Mouse (Mus musculus) myocyte (in vitro differentiated cells): ENCODE data around the gene Mtf1. TPM values are rescaled to one million over a fixed set of nuclear protein-coding genes. Genes with fewer than 3 reads are reported as not detected.

ENCODE experiments used
- H3K27me3 ChIP-seq: one replicate; pipeline ENCODE4 v1.6.1; 2011; ENCODE audit not compliant: control insufficient read depth, insufficient read depth, insufficient read length
- H3K36me3 ChIP-seq: one replicate; pipeline ENCODE4 v1.6.1; 2011; ENCODE audit not compliant: control insufficient read depth, insufficient read depth
- H3K4me2 ChIP-seq: one replicate; pipeline ENCODE4 v1.6.1; 2011; ENCODE audit warnings: low read depth, control low read depth
- H3K4me3 ChIP-seq: one replicate; pipeline ENCODE4 v1.5.1; 2011; ENCODE audit warnings: mild to moderate bottlenecking, control low read depth, moderate library complexity
- H3K79me2 ChIP-seq: one replicate; pipeline ENCODE4 v1.6.1; 2011; ENCODE audit not compliant: control insufficient read depth, insufficient read depth
- H3ac ChIP-seq: one replicate; pipeline ENCODE4 v1.6.1; 2011; ENCODE audit not compliant: control insufficient read depth, insufficient read length
- CEBPB ChIP-seq: IDR thresholded peaks from 2 replicates; pipeline ENCODE4 v1.6.1; 2011; ENCODE audit warnings: mild to moderate bottlenecking, moderate library complexity; ENCODE audit not compliant: poor library complexity, insufficient read depth, severe bottlenecking
- E2F4 ChIP-seq: IDR thresholded peaks from one replicate; pipeline ENCODE4 v1.6.1; 2011; ENCODE audit warnings: mild to moderate bottlenecking, control low read depth, moderate library complexity; ENCODE audit not compliant: insufficient read depth
- MAX ChIP-seq: IDR thresholded peaks from one replicate; pipeline ENCODE4 v1.6.1; 2011; ENCODE audit warnings: low read depth, mild to moderate bottlenecking, control low read depth
- MYOD1 ChIP-seq, 3 experiments: IDR thresholded peaks; one replicate each; pipeline ENCODE4 v1.6.1; 2011; ENCODE audit warnings: control low read depth in 2 of 3, low read depth in 2 of 3, mild to moderate bottlenecking in 2 of 3, moderate library complexity in 1 of 3; ENCODE audit not compliant: insufficient read length in 2 of 3, control insufficient read depth in 1 of 3
- MYOG ChIP-seq, 3 experiments: IDR thresholded peaks; one replicate each; pipeline ENCODE4 v1.6.1; 2011; ENCODE audit warnings: control low read depth in 2 of 3, low read depth in 2 of 3, mild to moderate bottlenecking in 2 of 3; ENCODE audit not compliant: insufficient read length in 2 of 3, control insufficient read depth in 1 of 3, insufficient read depth in 1 of 3
- POLR2A ChIP-seq: IDR thresholded peaks from one replicate; pipeline ENCODE4 v1.6.1; 2011; ENCODE audit warnings: low read depth, mild to moderate bottlenecking, control low read depth, moderate library complexity; ENCODE audit not compliant: insufficient read length
- POLR2AphosphoS2 ChIP-seq: IDR thresholded peaks from one replicate; pipeline ENCODE4 v1.6.1; 2011; ENCODE audit warnings: low read depth, control low read depth; ENCODE audit not compliant: insufficient read length
- REST ChIP-seq: IDR thresholded peaks from one replicate; pipeline ENCODE4 v1.6.1; 2011; ENCODE audit warnings: mild to moderate bottlenecking, control low read depth, moderate library complexity; ENCODE audit not compliant: insufficient read depth, insufficient read length
- SRF ChIP-seq: IDR thresholded peaks from one replicate; pipeline ENCODE4 v1.6.1; 2011; ENCODE audit warnings: low read depth; ENCODE audit not compliant: control insufficient read depth, insufficient read length
- TCF12 ChIP-seq: IDR thresholded peaks from one replicate; pipeline ENCODE4 v1.6.1; 2011; ENCODE audit warnings: mild to moderate bottlenecking, control low read depth; ENCODE audit not compliant: poor library complexity, insufficient read depth, severe bottlenecking
- TCF3 ChIP-seq: IDR thresholded peaks from one replicate; pipeline ENCODE4 v1.6.1; 2011; ENCODE audit warnings: low read depth, control low read depth; ENCODE audit not compliant: insufficient read length
- USF1 ChIP-seq: IDR thresholded peaks from one replicate; pipeline ENCODE4 v1.6.1; 2011; ENCODE audit warnings: low read depth, mild to moderate bottlenecking, control low read depth, moderate library complexity
- polyA plus RNA-seq: library from polyadenylated mRNA; unstranded; fragments of >200 nt; fragmentation: generic; extraction: Trizol; gene quantifications from one replicate; pipeline ENCODE4 v1.2.1, GENCODE M21; 2012; ENCODE audit warnings: missing spikeins

The Mtf1 gene
- polyA plus RNA-seq, 1 experiment: 12.9 TPM

DNA sequence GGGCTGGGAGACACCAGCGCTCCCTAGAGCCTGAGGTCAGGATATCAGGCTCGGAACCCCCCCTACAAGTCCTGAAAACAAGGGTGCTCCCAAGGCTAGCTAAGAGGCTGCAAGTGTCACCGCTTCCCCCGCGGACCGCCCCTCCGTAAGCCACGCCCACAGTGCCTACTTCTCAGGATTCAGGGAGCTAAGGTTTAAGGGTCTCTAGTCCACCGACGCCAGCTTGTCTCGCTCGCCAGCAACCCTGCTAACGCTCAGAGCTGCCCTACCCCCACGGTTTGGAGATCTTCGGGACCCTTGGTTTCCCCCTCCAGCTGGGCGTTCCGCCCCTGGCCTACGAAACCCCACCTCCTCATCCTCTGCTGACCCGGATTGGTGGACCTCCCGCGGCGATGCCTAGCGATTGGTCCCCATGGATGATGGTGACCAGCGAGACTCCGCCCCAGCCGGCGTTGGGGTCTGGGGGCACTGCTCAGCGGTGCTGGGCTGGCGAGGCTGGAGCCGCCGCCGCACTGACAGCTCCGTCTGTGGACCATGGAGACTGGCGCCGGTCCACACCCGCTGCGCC lies 79.5 kb downstream of the Mtf1 start:
- H3K36me3 ChIP-seq: no peaks in the 10 kb centered on the region
- no peak for TF ChIP-seq TCF3
- TF ChIP-seq CEBPB: no peak
- TF ChIP-seq USF1: no peak
- no peak for TF ChIP-seq POLR2AphosphoS2
- no peak for TF ChIP-seq MYOD1 (IDR thresholded peaks at IDR 0.05; ENCODE audit: control insufficient read depth in 1 of 3, insufficient read length in 2 of 3, low read depth in 2 of 3)
- TF ChIP-seq E2F4: no peak
- TF ChIP-seq MYOG (IDR thresholded peaks at IDR 0.05; ENCODE audit: control insufficient read depth in 1 of 3, insufficient read depth in 1 of 3, insufficient read length in 2 of 3, low read depth in 2 of 3): no peak
- TF ChIP-seq SRF: no peak
- TF ChIP-seq POLR2A: no peak
- no peak for TF ChIP-seq TCF12
- TF ChIP-seq REST: no peak
- TF ChIP-seq MAX: no peak
- H3K4me3 ChIP-seq: no peak overlapping the region
- peaks cover 42% of the 10 kb centered on the region for H3K27me3 ChIP-seq
- H3ac ChIP-seq: no peak overlapping the region
- H3K4me2 ChIP-seq: no peak overlapping the region
- no peaks in the 10 kb centered on the region for H3K79me2 ChIP-seq

DNA sequence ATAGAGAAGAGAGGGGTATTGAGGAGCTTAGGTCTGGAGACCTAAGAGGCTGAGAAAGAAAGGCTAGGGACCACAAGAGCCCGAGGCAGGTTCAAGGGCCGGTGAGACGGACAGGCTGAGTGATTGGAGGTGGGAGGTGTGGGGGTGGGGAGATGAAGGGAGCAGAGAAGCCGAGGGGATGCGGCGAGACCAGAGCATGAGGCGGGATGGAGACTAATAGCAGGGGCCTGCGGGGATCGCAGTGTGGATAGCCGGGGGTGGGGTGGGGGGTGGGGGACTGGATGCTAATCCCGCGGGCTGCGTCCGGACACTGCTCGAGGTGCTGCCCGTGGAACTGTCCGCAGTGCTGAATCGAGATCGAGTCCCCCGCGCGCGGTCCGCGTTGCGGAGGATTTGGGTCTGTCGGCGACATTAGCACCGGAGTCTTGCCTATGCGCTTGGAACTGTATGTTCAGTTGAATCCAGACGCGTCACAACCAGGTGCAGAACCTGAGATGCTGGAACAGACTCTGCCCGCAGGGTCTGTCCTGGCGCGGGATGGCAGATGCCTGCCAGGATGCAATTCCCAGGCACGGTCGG lies 80.3 kb downstream of the Mtf1 start:
- TF ChIP-seq REST (peak; percentile 72), USF1 (no peak)
- H3K36me3 ChIP-seq: no peaks in the 10 kb centered on the region
- no peak overlapping the region for H3ac ChIP-seq
- peaks cover 44% of the 10 kb centered on the region for H3K27me3 ChIP-seq
- H3K4me3 ChIP-seq: no peak overlapping the region
- no peak overlapping the region for H3K4me2 ChIP-seq
- no peaks in the 10 kb centered on the region for H3K79me2 ChIP-seq

DNA sequence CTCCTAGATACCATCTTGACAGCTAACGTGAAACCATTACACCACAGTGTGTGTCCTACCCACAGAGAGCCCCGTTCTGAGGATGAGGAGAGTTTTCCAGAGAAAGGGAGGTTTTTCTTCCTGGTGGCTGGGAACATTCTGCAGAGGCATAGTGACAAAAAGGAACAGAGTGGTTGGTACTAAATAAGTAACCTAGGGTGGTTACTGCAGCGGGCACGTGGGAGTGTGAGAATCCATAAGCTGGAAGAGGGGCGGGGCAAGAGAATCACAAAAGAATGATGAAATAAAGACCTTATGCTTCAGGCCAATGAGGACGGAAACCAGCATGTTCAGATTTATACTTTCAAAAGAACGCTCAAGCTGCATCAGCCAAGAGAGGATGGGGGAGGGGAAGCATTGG lies 86.8 kb downstream of the Mtf1 start:
- TF ChIP-seq TCF12: no peak
- no peak for TF ChIP-seq POLR2A
- no peak for TF ChIP-seq SRF
- TF ChIP-seq MAX: no peak
- TF ChIP-seq TCF3: no peak
- TF ChIP-seq POLR2AphosphoS2: no peak
- no peak for TF ChIP-seq E2F4
- no peak for TF ChIP-seq CEBPB
- no peak for TF ChIP-seq MYOD1 (IDR thresholded peaks at IDR 0.05; ENCODE audit: control insufficient read depth in 1 of 3, insufficient read length in 2 of 3, low read depth in 2 of 3)
- no peak for TF ChIP-seq MYOG (IDR thresholded peaks at IDR 0.05; ENCODE audit: control insufficient read depth in 1 of 3, insufficient read depth in 1 of 3, insufficient read length in 2 of 3, low read depth in 2 of 3)
- no peak for TF ChIP-seq REST
- TF ChIP-seq USF1: no peak
- Histone ChIP-seq H3K4me3 (no peak overlapping the region), H3K4me2 (no peak overlapping the region), H3ac (no peak overlapping the region), H3K27me3 (peaks cover 56% of the 10 kb centered on the region), H3K36me3 (no peaks in the 10 kb centered on the region), H3K79me2 (no peaks in the 10 kb centered on the region)

DNA sequence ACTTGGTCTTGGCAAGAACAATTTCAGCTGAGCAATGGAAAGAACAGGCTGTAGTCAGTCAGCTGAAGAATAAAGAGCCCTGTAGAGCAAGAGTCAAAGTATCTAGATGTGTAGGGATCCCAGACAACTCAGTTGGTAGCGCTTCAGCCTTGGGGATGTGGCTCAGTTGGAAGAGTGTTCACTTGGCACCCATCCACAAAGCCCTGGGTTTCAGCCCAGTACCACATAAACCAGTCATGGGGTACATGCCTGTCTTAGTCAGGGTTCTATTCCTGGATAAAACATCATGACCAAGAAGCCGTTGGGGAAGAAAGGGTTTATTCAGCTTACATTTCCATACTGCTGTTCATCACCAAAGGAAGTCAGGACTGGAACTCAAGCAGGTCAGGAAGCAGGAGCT lies 88.0 kb downstream of the Mtf1 start:
- no peak overlapping the region for H3K4me2 ChIP-seq
- no peak overlapping the region for H3K4me3 ChIP-seq
- no peaks in the 10 kb centered on the region for H3K36me3 ChIP-seq
- H3K27me3 ChIP-seq: peaks cover 69% of the 10 kb centered on the region
- H3ac ChIP-seq: no peak overlapping the region
- TF ChIP-seq SRF (no peak), TCF12 (no peak)
- H3K79me2 ChIP-seq: no peaks in the 10 kb centered on the region

DNA sequence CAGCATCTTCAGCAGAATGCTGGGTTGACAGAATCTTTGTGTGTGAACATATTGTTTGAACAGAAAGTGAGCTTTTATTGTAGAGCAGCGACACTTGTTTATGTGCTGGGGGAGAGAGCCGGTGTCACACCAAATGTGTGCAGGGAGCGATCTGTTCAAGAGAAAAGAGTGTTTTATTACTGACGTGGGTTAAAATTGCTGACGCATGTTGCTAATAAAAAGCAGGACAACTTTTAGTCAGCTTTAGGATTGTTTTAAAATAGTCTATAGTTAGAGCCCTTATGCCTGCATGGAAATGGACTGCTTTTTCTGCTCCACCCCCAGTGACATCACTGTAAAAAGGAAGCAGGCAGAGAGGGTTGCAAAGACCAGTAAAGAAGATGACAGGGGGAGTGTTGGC lies 88.9 kb downstream of the Mtf1 start:
- Histone ChIP-seq H3ac (no peak overlapping the region), H3K36me3 (no peaks in the 10 kb centered on the region), H3K4me2 (no peak overlapping the region), H3K79me2 (no peaks in the 10 kb centered on the region), H3K27me3 (peaks cover 66% of the 10 kb centered on the region), H3K4me3 (no peak overlapping the region)
- TF ChIP-seq REST (no peak), SRF (no peak), CEBPB (no peak), POLR2AphosphoS2 (no peak), USF1 (no peak), E2F4 (no peak)

DNA sequence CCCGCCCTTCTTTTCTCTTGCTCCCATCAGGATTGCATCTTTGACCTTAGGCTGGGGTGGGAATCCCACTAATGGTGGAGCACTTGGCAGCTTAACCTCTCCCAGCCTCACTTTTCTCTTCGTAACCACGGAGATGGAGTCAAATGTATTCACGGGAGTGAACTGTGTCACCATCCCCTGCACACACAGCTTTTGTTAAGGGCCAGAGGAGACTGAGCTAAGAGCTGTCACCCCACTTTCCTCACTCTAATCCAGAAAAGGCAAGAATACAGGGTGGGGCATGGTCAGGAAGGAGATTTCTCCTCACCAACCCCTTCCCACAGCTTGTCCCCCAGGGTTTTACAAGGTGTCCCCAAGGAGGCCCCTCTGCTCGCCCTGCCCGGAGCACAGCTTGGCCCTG lies 91.9 kb downstream of the Mtf1 start:
- no peak overlapping the region for H3K4me3 ChIP-seq
- H3ac ChIP-seq: no peak overlapping the region
- peaks cover 51% of the 10 kb centered on the region for H3K27me3 ChIP-seq
- TF ChIP-seq USF1: no peak
- TF ChIP-seq CEBPB: no peak
- no peaks in the 10 kb centered on the region for H3K79me2 ChIP-seq
- no peaks in the 10 kb centered on the region for H3K36me3 ChIP-seq
- no peak overlapping the region for H3K4me2 ChIP-seq
